Mouse (Mus musculus) heart, postnatal 0 days (tissue): Measurements from ENCODE around the gene Il9.

Experiments
- CTCF ChIP-seq: IDR thresholded peaks from 2 replicates; pipeline ENCODE4 v1.5.1; 2016; ENCODE audit warnings: antibody characterized with exemption, control low read depth, low read depth
- EP300 ChIP-seq: IDR thresholded peaks from 2 replicates; pipeline ENCODE4 v1.6.1; 2016; ENCODE audit warnings: antibody characterized with exemption, low read depth

DNA sequence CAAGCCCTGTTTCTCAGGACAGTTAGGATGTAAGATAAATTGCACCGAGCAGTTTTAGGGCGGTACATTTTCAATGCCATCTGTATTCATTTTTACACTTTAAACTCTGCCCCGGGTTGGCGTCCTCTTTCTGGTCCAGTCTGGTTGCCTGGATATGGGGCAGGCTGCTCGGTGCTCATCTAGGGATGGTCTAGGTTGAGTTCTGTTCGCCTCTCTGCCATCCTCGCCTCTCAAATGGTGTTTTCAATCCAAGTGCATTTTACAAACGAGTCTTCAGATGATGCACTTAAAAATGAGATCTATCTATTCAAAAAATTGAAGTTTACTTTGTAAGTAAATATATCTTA is 40.7 kb upstream of the Il9 start:
- TF ChIP-seq CTCF: no peak
- no peak for TF ChIP-seq EP300
